Mouse (Mus musculus) myocyte (in vitro differentiated cells): ENCODE measurements around the gene Slc4a11.

Experiments
- CEBPB ChIP-seq: IDR thresholded peaks from 2 replicates; pipeline ENCODE4 v1.6.1; 2011; ENCODE audit warnings: mild to moderate bottlenecking, moderate library complexity; ENCODE audit not compliant: poor library complexity, insufficient read depth, severe bottlenecking
- E2F4 ChIP-seq: IDR thresholded peaks from one replicate; pipeline ENCODE4 v1.6.1; 2011; ENCODE audit warnings: mild to moderate bottlenecking, control low read depth, moderate library complexity; ENCODE audit not compliant: insufficient read depth
- MYOG ChIP-seq, 3 experiments: IDR thresholded peaks; one replicate each; pipeline ENCODE4 v1.6.1; 2011; ENCODE audit warnings: control low read depth in 2 of 3, low read depth in 2 of 3, mild to moderate bottlenecking in 2 of 3; ENCODE audit not compliant: insufficient read length in 2 of 3, control insufficient read depth in 1 of 3, insufficient read depth in 1 of 3
- POLR2A ChIP-seq: IDR thresholded peaks from one replicate; pipeline ENCODE4 v1.6.1; 2011; ENCODE audit warnings: low read depth, mild to moderate bottlenecking, control low read depth, moderate library complexity; ENCODE audit not compliant: insufficient read length
- POLR2AphosphoS2 ChIP-seq: IDR thresholded peaks from one replicate; pipeline ENCODE4 v1.6.1; 2011; ENCODE audit warnings: low read depth, control low read depth; ENCODE audit not compliant: insufficient read length
- SRF ChIP-seq: IDR thresholded peaks from one replicate; pipeline ENCODE4 v1.6.1; 2011; ENCODE audit warnings: low read depth; ENCODE audit not compliant: control insufficient read depth, insufficient read length
- TCF12 ChIP-seq: IDR thresholded peaks from one replicate; pipeline ENCODE4 v1.6.1; 2011; ENCODE audit warnings: mild to moderate bottlenecking, control low read depth; ENCODE audit not compliant: poor library complexity, insufficient read depth, severe bottlenecking
- TCF3 ChIP-seq: IDR thresholded peaks from one replicate; pipeline ENCODE4 v1.6.1; 2011; ENCODE audit warnings: low read depth, control low read depth; ENCODE audit not compliant: insufficient read length
- USF1 ChIP-seq: IDR thresholded peaks from one replicate; pipeline ENCODE4 v1.6.1; 2011; ENCODE audit warnings: low read depth, mild to moderate bottlenecking, control low read depth, moderate library complexity

DNA sequence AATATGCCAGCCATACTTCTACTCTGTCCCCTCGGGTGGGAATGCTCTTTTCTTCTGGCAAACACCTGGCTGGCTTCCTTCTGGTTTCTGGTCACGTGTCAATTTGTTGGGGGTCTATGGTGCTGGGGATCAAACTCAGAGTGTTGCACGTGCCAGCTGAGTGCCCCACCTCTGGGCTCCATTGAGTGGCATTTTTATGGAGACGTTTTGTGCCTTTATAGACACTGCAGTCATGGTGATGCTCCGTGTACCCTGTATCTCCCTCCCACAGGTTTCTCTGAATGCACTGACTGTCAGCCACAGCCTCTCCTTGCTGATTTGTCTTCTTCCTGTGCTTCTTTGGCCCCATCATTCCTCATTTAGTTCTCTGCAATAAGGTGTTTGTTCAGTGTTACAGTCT, 34.5 kb upstream of the Slc4a11 start:
- no peak for TF ChIP-seq POLR2A
- TF ChIP-seq TCF12, result no peak
- no peak for TF ChIP-seq SRF
- no peak for TF ChIP-seq E2F4
- no peak for TF ChIP-seq POLR2AphosphoS2
- TF ChIP-seq MYOG (IDR thresholded peaks at IDR 0.05; ENCODE audit: control insufficient read depth in 1 of 3, insufficient read depth in 1 of 3, insufficient read length in 2 of 3, low read depth in 2 of 3), result no peak
- TF ChIP-seq TCF3, result no peak
- TF ChIP-seq CEBPB, result no peak
- no peak for TF ChIP-seq USF1
